Mouse (Mus musculus): ENCODE results near the gene Etfb. TPM values are rescaled to one million over a fixed set of nuclear protein-coding genes. Genes with fewer than 3 reads are reported as not detected.

Gene Etfb
- polyA plus RNA-seq, 1 experiment from 2014 or later: 224 TPM

GRCm38 (mm10) chr7:43441071-43441470 lies 2.8 kb upstream of the Etfb start:
- DNase-seq (ENCODE audit: low spot score) (no peak), ATAC-seq (ENCODE audit: insufficient read depth, low FRiP score, low TSS enrichment) (no peak)
- Histone ChIP-seq H3K36me3 (ENCODE audit: control insufficient read depth, insufficient read depth, low read length) (no peaks in the 10 kb centered on the region), H3K9ac (ENCODE audit: low read length) (no peak overlapping the region), H3K4me2 (ENCODE audit: low read depth) (no peak overlapping the region), H3K4me3 (ENCODE audit: low read depth, low read length) (no peak overlapping the region), H3K9me3 (ENCODE audit: control insufficient read depth, low read length) (no peaks in the 10 kb centered on the region), H3K27ac (ENCODE audit: low read depth, low read length) (no peak overlapping the region), H3K4me1 (ENCODE audit: control insufficient read depth, insufficient read depth, low read length) (0 out of 2 replicates have a peak, but pooled peaks cover 4% of the 10 kb centered on the region), H3K27me3 (ENCODE audit: control insufficient read depth, insufficient read depth, low read length) (no peaks in the 10 kb centered on the region)
- WGBS: 81% methylated on average over 3 of the region's 3 CpGs

DNA sequence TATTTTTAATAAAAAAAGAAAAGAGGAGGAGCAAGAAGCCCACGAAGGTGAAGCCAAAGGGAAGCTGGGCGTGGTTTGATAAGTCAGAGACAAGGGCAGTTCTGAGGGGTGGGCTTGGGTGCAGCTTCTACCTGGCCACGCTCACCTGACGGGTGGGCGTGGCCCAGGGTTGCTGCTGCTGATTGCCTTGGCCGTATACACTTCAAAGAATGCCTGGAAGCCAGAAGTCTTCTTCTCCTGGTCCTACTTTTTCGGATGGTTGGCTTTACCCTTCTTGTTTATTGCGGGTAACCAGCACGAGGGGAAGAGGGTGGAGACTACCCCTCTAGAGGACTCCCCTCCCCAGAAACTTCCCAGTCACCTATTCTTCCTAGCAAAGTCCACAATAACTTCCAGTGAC lies 1.2 kb upstream of the Etfb start:
- Histone ChIP-seq H3K27me3 (ENCODE audit: control insufficient read depth, insufficient read depth, low read length) (no peaks in the 10 kb centered on the region), H3K27ac (ENCODE audit: low read depth, low read length) (peak overlapping the region; percentile 65; the same call in 1 of the 2 replicates), H3K36me3 (ENCODE audit: control insufficient read depth, insufficient read depth, low read length) (no peaks in the 10 kb centered on the region), H3K4me1 (ENCODE audit: control insufficient read depth, insufficient read depth, low read length) (0 out of 2 replicates have a peak, but pooled peaks cover 4% of the 10 kb centered on the region), H3K9ac (ENCODE audit: low read length) (peak overlapping the region; percentile 70), H3K4me2 (ENCODE audit: low read depth) (peak overlapping the region; percentile 81), H3K9me3 (ENCODE audit: control insufficient read depth, low read length) (no peaks in the 10 kb centered on the region), H3K4me3 (ENCODE audit: low read depth, low read length) (peak overlapping the region; percentile 48)
- WGBS: 17% methylated on average over 9 of the region's 9 CpGs
- no peak for DNase-seq (ENCODE audit: low spot score)
- no peak for ATAC-seq (ENCODE audit: insufficient read depth, low FRiP score, low TSS enrichment)

GRCm38 (mm10) chr7:43443126-43443916 lies 562 bp upstream of the Etfb start:
- Histone ChIP-seq H3K9ac (ENCODE audit: low read length) (peak overlapping the region; percentile 70), H3K9me3 (ENCODE audit: control insufficient read depth, low read length) (no peaks in the 10 kb centered on the region), H3K27me3 (ENCODE audit: control insufficient read depth, insufficient read depth, low read length) (no peaks in the 10 kb centered on the region), H3K36me3 (ENCODE audit: control insufficient read depth, insufficient read depth, low read length) (no peaks in the 10 kb centered on the region), H3K27ac (ENCODE audit: low read depth, low read length) (peak overlapping the region; percentile 65), H3K4me2 (ENCODE audit: low read depth) (peak overlapping the region; percentile 81), H3K4me1 (ENCODE audit: control insufficient read depth, insufficient read depth, low read length) (0 out of 2 replicates have a peak, but pooled peaks cover 4% of the 10 kb centered on the region), H3K4me3 (ENCODE audit: low read depth, low read length) (peak overlapping the region; percentile 48)
- ATAC-seq (ENCODE audit: insufficient read depth, low FRiP score, low TSS enrichment): peak; percentile 82
- peak; percentile 71 for DNase-seq (ENCODE audit: low spot score)
- WGBS: under 1% methylated on average over 36 of the region's 36 CpGs

DNA sequence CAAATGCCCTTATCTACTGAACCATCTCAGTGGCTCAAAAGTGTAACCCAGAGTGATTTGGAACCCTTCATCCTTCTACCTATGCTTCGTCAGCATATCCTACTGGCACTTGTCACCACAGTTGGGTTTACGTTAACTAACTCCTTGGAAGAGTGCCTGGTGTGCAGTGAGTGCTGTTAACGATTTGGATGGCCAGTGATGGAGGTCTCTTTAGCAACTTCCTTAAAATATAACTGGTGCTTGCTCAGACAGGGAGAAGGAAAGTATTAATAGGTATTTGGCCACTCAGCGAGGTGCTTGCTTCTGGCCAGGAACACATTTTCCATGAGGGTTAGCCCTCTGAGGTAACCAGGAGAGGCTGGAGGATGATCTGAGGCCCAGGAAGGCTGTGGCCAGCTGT lies 3.9 kb downstream of the Etfb start:
- no peaks in the 10 kb centered on the region for H3K9me3 ChIP-seq (ENCODE audit: control insufficient read depth, low read length)
- no peaks in the 10 kb centered on the region for H3K27me3 ChIP-seq (ENCODE audit: control insufficient read depth, insufficient read depth, low read length)
- no peak overlapping the region for H3K27ac ChIP-seq (ENCODE audit: low read depth, low read length)
- ATAC-seq (ENCODE audit: insufficient read depth, low FRiP score, low TSS enrichment) (no peak), DNase-seq (ENCODE audit: low spot score) (no peak)
- no peak overlapping the region for H3K9ac ChIP-seq (ENCODE audit: low read length)
- no peak overlapping the region for H3K4me2 ChIP-seq (ENCODE audit: low read depth)
- no peak overlapping the region for H3K4me3 ChIP-seq (ENCODE audit: low read depth, low read length)
- H3K36me3 ChIP-seq (ENCODE audit: control insufficient read depth, insufficient read depth, low read length): no peaks in the 10 kb centered on the region; the same call in 1 of the 2 replicates
- WGBS: 90% methylated on average over 4 of the region's 4 CpGs
- 0 out of 2 replicates have a peak, but pooled peaks cover 4% of the 10 kb centered on the region for H3K4me1 ChIP-seq (ENCODE audit: control insufficient read depth, insufficient read depth, low read length)

DNA sequence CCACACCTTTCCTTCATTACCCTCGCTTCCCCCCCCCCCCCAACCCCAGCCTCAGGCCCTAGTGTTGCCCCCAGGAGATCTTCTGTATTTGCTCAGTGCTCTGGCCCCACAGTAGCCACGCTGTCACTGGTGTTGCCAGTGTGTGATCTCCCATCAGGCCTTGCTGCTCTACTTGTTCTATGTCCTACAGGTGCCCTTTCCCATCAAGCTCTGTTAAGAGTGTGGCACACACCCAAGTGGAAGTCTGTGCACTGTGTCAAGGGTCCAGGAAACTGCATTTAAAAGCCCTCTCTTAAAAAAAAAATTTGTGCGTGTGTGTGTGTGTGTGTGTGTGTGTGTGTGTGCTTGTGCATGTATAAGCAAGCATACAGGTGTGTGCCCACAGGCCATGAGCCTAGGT lies 4.4 kb downstream of the Etfb start:
- H3K27ac ChIP-seq (ENCODE audit: low read depth, low read length): no peak overlapping the region
- no peak for DNase-seq (ENCODE audit: low spot score)
- H3K4me1 ChIP-seq (ENCODE audit: control insufficient read depth, insufficient read depth, low read length): 0 out of 2 replicates have a peak, but pooled peaks cover 4% of the 10 kb centered on the region
- H3K9ac ChIP-seq (ENCODE audit: low read length): no peak overlapping the region
- no peaks in the 10 kb centered on the region for H3K9me3 ChIP-seq (ENCODE audit: control insufficient read depth, low read length)
- 90% methylated on average over 2 of the region's 3 CpGs for WGBS
- H3K4me2 ChIP-seq (ENCODE audit: low read depth): no peak overlapping the region
- H3K27me3 ChIP-seq (ENCODE audit: control insufficient read depth, insufficient read depth, low read length): no peaks in the 10 kb centered on the region
- H3K36me3 ChIP-seq (ENCODE audit: control insufficient read depth, insufficient read depth, low read length): no peaks in the 10 kb centered on the region; the same call in 1 of the 2 replicates
- ATAC-seq (ENCODE audit: insufficient read depth, low FRiP score, low TSS enrichment): no peak
- H3K4me3 ChIP-seq (ENCODE audit: low read depth, low read length): no peak overlapping the region

DNA sequence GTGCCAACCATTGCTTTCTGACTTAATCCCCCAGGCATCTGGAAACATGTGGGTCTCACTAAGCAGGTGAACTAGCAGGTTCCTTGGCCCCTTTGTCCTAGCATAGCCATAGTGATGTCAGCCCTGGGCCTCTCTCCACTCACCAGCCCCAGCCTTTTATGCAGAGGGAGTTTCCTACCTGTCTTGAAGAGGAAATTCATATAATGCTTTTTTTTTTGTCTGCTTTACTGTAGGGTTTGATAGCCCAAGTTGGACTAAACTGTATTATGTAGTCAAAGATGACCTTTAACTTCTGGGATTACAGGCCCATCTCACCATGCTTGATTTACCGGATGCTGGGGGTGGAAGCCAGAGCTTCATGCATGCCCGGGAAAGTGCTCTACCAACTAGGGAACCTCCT lies 5.9 kb downstream of the Etfb start:
- no peak overlapping the region for H3K27ac ChIP-seq (ENCODE audit: low read depth, low read length)
- 81% methylated on average over 2 of the region's 2 CpGs for WGBS

DNA sequence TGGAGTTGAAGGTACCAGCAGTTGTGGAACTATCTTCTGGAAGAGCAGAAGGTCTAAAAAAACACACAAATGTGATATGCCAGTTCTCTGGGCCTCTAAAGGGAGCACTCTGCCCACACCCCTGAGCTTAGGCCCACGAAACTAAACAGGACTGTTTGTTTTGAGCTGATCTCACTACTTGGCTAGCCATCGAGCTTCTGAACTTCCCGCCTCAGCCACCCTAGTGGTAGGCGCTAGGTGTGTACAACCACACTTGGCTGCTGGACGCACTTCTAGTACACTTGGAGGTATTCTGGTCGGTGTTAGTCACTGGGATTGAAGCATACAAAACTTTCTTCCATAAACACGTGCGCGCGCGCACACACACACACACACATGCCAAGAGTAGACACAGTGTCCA lies 7.8 kb downstream of the Etfb start:
- DNase-seq (ENCODE audit: low spot score) (no peak), ATAC-seq (ENCODE audit: insufficient read depth, low FRiP score, low TSS enrichment) (no peak)
- no peak overlapping the region for H3K4me2 ChIP-seq (ENCODE audit: low read depth)
- H3K9ac ChIP-seq (ENCODE audit: low read length): no peak overlapping the region
- WGBS: 93% methylated on average over 11 of the region's 11 CpGs
- H3K9me3 ChIP-seq (ENCODE audit: control insufficient read depth, low read length): no peaks in the 10 kb centered on the region
- no peaks in the 10 kb centered on the region for H3K4me1 ChIP-seq (ENCODE audit: control insufficient read depth, insufficient read depth, low read length)
- no peak overlapping the region for H3K27ac ChIP-seq (ENCODE audit: low read depth, low read length)
- H3K36me3 ChIP-seq (ENCODE audit: control insufficient read depth, insufficient read depth, low read length): peaks cover 4% of the 10 kb centered on the region
- H3K27me3 ChIP-seq (ENCODE audit: control insufficient read depth, insufficient read depth, low read length): no peaks in the 10 kb centered on the region
- no peak overlapping the region for H3K4me3 ChIP-seq (ENCODE audit: low read depth, low read length)

More for the DNA sequence above, 5.9 kb downstream of the Etfb start:
- Histone ChIP-seq H3K27me3 (ENCODE audit: control insufficient read depth, insufficient read depth, low read length) (no peaks in the 10 kb centered on the region), H3K36me3 (ENCODE audit: control insufficient read depth, insufficient read depth, low read length) (peaks cover 4% of the 10 kb centered on the region), H3K4me3 (ENCODE audit: low read depth, low read length) (no peak overlapping the region), H3K9ac (ENCODE audit: low read length) (no peak overlapping the region), H3K9me3 (ENCODE audit: control insufficient read depth, low read length) (no peaks in the 10 kb centered on the region), H3K4me2 (ENCODE audit: low read depth) (no peak overlapping the region), H3K4me1 (ENCODE audit: control insufficient read depth, insufficient read depth, low read length) (0 out of 2 replicates have a peak, but pooled peaks cover 1% of the 10 kb centered on the region)
- no peak for ATAC-seq (ENCODE audit: insufficient read depth, low FRiP score, low TSS enrichment)
- no peak for DNase-seq (ENCODE audit: low spot score)

GRCm38 (mm10) chr7:43452609-43453008 lies 8.7 kb downstream of the Etfb start:
- no peak for DNase-seq (ENCODE audit: low spot score)
- WGBS: 44% methylated on average over 4 of the region's 4 CpGs
- Histone ChIP-seq H3K36me3 (ENCODE audit: control insufficient read depth, insufficient read depth, low read length) (peaks cover 6% of the 10 kb centered on the region), H3K9ac (ENCODE audit: low read length) (no peak overlapping the region), H3K4me3 (ENCODE audit: low read depth, low read length) (no peak overlapping the region), H3K4me1 (ENCODE audit: control insufficient read depth, insufficient read depth, low read length) (no peaks in the 10 kb centered on the region), H3K27ac (ENCODE audit: low read depth, low read length) (no peak overlapping the region), H3K27me3 (ENCODE audit: control insufficient read depth, insufficient read depth, low read length) (no peaks in the 10 kb centered on the region), H3K4me2 (ENCODE audit: low read depth) (no peak overlapping the region), H3K9me3 (ENCODE audit: control insufficient read depth, low read length) (no peaks in the 10 kb centered on the region)
- no peak for ATAC-seq (ENCODE audit: insufficient read depth, low FRiP score, low TSS enrichment)

Data from neural tube, embryonic 11.5 days (tissue).